Mouse (Mus musculus) erythroblast, embryonic 14.5 days (primary cell): ENCODE data around the gene Cep170b.

Experiments used
- GATA1 ChIP-seq: IDR thresholded peaks from 2 replicates; pipeline ENCODE4 v1.6.1; 2012; ENCODE audit warnings: low read length, inconsistent platforms, mixed read lengths
- TAL1 ChIP-seq: IDR thresholded peaks from 3 replicates; pipeline ENCODE4 v1.6.1; 2012; ENCODE audit warnings: low read length, inconsistent platforms, mixed read lengths

GRCm38 (mm10) chr12:112670718-112671393 lies 49.4 kb upstream of the Cep170b start:
- TF ChIP-seq GATA1 (no peak), TAL1 (no peak)
